Mouse (Mus musculus): ENCODE data around the gene Ccn2. TPM values are rescaled to one million over a fixed set of nuclear protein-coding genes. Genes with fewer than 3 reads are reported as not detected.

Gene Ccn2
- polyA plus RNA-seq (2017; shearing (Covaris generic)) = not detected

DNA sequence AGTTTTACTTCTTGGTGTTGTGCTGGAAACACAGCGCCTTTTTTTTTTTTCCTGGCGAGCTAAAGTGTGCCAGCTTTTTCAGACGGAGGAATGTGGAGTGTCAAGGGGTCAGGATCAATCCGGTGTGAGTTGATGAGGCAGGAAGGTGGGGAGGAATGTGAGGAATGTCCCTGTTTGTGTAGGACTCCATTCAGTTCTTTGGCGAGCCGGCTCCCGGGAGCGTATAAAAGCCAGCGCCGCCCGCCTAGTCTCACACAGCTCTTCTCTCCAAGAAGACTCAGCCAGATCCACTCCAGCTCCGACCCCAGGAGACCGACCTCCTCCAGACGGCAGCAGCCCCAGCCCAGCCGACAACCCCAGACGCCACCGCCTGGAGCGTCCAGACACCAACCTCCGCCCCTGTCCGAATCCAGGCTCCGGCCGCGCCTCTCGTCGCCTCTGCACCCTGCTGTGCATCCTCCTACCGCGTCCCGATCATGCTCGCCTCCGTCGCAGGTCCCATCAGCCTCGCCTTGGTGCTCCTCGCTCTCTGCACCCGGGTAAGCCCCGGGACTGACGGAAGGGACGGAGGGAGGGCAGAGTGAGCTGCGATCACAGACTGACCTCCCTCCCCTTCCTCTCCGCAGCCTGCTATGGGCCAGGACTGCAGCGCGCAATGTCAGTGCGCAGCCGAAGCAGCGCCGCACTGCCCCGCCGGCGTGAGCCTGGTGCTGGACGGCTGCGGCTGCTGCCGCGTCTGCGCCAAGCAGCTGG, at the start of gene Ccn2:
Gene Ccn2 (plus strand): TSS at position 193 of the 753 bp plus-strand sequence.

Other genes starting within 250 kb of the Ccn2 start
- 10.9 TPM for gene Enpp1, start 116.7 kb downstream of the Ccn2 start, polyA plus RNA-seq (2017; shearing (Covaris generic))
- gene Enpp3, start 247.4 kb downstream of the Ccn2 start, polyA plus RNA-seq (2017; shearing (Covaris generic)) = not detected